Mouse (Mus musculus) kidney, postnatal 14 days (tissue): ENCODE measurements around the gene Hadhb.
A peak's percentile ranks its signal among the peaks of the same experiment; 100 is the strongest.

Source experiments
- DNase-seq: peaks from one replicate; pipeline ENCODE4 v3.0.0; 2022; ENCODE audit warnings: mixed read lengths

The Hadhb gene

DNA sequence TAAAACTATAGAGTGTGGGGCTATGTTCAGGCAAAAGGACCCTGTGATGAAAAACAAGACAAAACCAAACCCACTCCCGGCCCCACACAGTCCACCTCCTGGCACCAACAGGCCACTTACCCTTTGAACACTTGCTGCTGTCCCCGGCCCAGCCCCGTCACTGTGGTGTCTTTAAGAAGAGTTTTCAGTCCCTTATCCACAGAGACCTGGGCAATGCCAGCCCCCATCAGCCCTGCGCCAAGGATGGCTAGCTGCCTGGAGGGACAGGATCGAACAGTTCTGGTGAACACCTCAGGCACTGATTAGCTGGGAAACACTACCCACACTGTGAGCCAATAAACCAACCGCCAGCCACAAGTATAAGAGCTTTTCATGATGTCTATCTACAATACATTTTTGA, 26.4 kb upstream of the Hadhb start:
- DNase-seq = no peak

DNA sequence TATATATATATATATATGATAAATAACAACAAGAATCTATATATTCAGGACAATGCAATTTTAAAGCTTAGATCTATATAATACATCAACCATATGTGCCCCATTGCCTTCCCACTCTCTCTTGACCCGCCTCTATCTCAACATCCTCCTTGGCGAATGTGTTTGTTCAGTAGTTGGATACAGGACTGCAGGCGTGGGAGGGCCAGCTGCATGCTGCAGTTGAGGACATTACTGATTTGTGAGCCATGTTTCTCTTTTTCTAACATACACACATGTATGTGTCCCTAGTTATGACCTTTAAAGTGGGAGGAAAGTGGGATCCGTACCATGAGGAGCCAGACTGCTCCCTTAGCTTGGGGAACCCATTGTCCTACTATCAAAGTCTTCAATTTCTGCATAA, 23.8 kb upstream of the Hadhb start:
- no peak for DNase-seq

DNA sequence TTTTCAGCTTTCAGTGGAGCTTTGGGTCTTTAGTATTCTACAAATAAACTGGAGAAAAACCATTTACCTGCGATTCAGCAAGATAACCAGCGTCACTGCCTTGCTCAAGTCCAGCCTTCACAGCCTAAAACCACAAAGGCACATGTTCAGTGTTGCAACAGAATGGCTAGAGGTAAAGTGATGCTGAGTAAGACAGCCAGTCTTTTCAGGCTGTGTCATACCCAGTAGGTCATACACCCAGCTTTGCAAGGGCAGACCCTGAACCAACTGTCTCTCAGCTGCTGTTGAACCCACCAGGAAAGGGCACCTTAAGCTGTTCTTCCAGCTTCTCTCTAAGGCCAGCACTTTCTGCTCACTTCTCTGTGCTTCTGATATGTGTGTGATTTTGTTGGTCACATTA, 22.9 kb upstream of the Hadhb start:
- DNase-seq = no peak

DNA sequence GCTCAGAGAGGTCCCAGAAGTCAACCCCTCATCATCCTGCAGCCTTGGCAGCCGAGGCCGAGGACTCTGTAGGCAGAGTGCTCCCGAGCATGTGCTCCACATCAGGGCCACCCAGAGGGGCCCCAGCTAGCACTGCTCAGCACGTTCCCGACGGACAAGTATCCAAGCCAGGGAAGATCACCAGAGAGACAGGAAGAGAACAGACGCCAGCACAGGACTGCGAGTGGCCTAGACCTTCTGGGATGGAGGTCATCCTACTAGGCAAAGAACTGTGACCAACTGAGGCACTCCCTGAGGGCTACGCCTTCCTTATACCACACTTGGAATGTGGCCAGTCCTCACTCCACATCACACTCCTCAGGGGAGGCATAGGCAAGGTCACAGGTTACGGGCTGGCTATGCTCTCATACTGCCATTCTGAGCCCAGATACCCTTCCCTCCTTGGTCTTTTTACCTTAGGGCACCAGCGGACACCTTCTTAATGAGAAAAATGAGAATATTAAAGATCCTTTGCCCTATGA, 19.3 kb upstream of the Hadhb start:
- DNase-seq = no peak

DNA sequence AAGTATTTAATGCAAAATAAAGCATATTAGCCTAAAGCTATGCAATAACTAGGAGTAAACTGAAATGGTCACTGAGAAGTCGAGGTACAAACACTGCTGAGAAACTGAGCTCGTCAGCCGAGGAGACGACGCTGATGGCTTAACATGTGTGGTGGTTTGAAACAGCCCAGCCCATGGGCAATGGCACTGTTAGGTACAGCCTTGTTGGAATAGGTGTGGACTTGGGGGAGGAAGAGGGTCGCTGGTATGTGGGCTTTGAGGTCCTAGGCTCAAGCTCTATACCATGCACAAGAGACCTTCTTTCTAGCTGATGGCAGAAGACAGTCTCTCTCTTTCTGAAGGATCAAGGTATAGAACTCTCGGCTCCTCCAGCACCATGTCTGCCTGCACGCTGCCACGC, 17.8 kb upstream of the Hadhb start:
- DNase-seq = no peak

DNA sequence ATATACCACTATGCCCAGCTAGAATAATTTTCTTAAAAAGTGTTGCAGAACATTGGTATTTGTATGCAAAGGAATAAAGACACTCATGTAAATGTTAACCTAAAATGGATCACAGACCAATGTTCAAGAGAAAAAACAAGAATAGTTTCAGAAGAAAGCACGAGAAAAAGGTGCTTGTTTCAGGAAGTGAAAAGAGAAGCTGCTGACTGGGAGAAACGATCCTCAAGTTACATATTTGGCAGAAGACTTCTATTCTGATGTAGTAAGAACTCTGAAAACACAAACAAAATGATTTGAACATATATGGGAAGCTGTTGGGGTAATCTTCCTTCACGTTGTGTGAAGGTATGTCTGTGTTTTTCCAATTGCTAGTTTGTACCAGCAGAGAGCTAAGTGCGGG, 16.9 kb upstream of the Hadhb start:
- DNase-seq = no peak

DNA sequence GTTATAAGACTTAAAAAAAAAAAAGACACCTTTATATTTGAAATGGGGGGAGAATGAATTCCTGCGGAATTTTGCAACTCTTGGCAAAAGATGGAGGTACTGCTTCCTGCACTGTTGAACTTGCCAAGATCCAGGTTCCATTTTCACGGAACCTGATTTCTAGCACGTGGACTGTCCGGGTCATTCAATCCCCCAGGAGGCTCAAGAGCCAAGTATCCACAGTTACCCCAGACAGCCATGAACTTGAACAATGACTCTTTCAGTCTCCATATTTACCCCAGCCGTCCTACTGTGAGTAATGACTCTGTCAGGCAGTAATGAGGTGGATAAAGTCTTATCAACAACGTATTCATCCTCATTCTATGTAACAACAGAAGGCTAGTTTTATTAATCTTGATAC, 8.5 kb upstream of the Hadhb start:
- DNase-seq = no peak

DNA sequence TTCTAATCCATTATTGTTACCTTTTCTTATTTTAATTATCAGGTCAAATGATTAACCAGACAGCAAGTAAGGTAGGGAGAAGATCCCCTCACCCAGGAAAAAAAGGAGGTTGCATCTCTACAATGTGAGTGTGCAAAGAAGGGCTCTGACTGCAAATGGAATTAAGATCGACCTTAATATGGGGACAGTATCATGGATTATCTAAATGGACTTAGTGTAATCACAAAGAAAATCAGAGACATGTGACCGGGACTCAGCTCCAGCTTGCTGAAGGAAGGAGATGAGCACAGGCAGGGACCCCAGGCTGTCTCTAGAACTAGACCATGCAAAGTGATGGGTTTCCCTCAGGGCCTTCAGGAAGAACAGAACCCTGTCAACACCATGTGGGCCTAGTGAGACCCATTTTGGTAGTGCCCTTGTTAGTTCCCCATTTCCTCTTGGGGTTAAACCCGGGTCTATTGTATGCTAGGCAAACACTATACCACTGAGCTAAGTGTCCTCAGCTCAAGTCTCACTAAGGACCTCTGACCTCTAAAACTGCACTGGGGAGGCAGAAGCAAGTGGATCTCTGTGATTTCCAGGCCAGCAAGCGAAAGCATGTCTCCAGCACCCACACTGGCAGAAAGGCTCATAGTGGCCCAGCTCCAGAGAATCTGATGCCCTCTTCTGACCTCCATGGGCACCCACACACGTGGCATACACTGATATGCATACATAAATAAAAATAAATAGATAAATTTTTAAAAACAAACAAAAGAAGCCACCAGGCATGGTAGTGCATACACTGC, 6.7 kb upstream of the Hadhb start:
- no peak for DNase-seq

DNA sequence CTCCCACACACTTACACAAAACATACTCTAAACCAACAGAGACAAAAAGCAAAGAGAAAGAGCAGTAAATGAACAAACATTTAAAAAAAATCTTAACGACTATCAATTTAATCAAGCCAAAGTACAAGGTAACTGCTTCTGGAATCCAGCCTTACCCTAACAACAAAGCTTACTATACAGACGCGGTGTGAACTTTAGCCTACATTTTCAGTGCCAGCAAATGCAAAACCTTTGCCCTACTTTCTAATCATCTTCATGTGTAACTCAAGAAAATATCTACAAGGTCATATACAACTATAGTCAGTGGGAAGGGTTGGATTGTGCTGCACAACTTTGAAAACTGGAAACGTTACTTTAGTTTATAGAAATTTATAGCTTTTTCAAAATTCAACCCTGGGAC, 3.0 kb upstream of the Hadhb start:
- peak; percentile 66 for DNase-seq

DNA sequence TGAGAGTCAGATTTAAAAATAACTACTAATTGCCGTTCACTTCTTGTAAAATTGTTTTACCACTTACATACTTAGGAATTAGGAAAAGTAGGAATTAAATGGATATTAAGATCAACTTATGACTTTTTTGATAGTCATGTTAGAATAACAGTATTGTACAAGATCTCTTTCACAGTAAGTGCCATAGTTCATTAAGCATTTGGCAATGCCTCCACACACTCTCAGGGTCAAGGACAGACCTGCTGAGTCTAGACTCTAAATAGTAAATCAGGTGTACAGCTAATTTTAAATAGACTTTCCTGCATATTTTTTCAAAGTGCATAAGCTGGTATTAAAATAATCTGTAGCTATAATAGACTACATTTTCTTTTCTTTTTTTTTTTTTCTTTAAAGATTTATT, 2.6 kb upstream of the Hadhb start:
- peak; percentile 36 for DNase-seq

DNA sequence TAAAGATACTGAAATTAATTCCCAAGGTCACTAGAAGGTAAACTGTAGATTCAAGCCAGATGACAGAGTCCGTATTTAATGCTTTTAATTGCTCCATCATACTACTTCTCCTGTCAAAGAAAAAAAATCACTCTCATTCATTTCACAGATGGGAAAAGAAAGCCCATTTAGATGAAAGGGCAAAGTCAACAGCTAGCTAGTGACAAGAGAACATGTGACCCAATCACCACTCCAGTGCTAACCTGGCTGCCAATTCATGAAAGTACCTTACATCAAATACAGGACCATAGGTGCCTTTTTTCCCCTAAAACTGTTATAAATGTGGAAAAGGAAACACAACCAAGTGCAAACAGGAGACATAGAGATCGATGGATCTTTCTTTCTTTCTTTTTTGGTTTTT, 1.8 kb upstream of the Hadhb start:
- no peak for DNase-seq

DNA sequence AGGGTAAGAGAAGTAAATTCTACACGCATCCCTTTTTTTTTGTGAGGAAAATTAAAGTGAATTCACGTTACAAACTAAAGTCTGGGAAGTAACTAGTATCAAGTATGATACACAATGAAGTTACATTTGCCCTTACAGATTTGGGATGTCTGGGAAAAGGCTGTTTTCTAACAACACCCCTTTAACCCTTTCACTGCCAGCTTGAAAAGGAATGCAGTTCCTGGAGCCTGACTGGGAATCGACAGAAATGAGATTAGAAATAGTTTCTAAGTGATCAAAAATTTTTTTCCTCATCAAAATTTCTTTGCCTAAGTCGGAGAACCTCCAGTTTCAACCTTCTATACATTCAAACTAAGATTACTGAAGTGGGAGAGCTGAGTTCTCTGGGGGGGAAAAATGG, 1.0 kb upstream of the Hadhb start:
- no peak for DNase-seq

DNA sequence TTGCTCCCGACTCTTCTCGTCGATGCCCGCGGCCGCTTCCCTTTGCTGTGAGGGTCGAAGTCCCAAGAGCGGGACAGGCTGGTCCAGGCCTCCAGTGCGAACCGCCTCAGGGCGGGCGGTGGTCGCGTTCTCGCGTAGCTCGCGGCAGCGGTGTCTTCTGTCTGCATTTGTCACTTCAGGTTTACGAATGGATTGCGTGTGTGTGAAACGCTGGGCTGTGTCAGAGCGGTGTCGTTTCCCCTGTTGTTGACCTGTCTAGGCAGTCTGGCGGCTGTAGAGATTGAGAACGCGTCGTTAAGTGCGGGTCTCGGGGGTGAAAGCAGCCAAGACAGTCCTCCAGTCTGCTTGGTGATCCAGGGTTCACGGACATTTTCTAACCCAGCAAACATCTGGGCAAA, 346 bp downstream of the Hadhb start:
- DNase-seq = no peak

DNA sequence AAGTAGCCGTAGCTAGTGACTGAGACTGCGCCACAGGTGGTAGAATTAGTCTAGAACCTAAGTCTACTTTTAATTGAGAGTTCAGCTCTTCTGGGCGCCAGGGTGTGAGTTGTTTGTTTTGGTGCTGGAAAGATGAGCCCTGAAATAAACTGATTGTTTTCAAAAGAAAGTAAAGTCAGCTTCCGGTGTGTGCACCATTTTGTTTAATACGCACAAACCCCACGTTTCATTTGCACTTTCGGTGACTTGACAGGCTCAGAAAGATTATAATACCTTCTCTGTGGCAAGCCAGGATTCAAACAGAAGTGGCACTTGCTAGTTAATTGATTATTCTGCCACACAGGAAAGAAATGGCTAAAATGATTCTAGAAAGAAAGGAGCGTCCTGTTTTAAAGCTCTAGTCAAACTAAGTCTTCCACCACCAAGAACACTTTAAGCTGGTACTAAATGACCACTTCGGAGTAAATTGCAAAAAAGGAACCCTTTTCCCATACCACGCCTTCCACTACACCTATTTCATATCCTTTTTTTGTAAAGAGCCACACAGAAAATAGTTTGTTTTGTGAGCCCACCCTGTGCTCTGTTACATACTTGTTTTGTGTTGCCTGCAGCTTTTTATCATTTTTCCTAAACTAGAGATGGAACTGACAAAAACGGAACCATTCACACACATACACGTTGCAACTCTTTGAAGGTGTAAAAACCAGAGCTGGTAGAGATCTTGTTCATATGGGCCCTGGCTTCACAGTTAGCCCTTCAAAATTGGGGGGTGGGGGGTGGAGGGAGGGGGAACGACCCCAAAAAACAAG, 977 bp downstream of the Hadhb start:
- DNase-seq = no peak

DNA sequence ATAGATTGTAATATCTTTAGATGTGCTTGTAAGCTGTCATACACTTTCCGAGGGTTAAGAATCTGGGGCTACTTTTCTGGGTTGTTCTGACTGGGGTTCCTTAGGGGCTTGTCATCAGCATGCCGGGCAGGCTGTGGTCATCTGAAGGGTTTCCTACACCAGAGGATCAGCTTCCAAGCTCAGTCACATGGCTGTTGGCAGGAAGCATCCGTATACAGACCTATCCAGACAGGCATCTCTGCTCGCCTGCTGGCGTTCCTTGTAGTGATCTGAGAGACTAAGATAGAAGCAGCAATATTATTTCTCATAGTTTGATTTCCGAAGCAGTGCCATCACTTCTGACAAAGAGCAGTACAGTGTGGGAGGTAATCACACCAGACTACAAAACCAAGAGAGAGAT, 4.6 kb downstream of the Hadhb start:
- DNase-seq = no peak

DNA sequence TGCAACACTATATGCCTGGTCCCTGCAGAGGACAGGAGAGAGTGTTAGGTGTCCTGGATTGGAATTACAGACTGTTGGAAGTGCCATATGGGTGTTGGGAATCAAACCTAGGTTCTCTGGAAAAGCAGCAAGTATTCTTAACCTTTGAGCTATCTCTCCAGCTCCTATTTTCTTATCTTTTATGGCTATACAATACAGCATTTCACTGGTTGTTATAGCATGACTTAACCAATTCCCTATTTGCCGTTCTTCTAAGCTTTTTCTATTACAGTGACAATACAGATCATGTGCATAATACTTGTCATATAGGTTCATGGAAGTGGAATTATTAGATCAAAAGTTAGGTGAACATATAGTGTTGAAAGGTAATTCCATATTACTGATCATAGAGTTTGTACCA, 6.8 kb downstream of the Hadhb start:
- DNase-seq = no peak

DNA sequence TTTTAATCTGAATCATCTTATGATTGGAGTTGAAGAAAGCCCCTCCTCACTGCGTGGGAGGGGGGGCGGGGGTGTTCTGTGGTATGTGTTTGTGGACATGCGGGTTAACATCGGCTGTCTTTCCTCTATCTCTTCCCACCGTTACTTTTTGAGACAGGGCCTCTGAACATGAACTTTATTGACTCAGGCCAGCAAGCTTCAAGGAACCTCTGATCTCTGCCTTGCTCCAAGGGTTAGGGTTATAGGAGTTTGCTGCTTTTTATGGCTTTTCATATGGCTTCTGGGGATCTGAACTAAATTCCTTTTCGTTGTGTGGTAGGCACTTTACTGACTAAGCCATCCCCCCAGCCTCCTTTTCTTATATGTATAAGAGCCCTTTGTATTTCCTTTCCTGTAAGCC, 7.3 kb downstream of the Hadhb start:
- DNase-seq = no peak

DNA sequence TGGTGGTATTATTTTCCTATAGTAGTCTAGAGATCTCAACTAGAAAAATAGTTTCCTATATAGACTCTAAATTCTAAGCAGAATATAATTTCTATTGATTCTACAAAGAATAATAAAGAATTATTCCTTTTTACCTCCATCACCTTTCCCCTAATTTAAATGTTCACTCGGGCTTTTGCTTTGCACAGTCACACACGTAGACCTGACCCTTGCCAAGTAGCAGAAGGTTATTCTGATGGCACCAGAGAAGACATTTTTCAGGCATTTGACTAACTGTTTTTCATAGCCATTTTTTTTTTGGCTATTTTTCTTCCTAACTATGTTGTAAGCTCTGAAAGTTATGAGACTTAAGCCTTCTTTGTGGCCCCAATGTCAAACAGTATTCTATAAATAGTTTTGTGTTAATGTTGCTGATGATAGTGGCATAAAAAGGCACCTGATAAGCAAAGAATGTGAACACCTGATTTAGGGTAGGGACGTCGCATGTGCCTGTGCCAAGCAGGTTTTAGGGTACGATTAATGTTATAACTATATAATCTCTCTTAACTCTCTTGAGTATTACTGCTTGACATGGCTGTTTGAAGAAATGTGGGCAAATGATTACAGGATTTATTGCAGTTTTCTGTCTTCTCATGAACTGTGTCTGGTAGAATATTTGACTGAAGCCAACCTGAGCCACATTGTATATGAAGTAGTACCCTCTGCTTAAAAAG, 10.3 kb downstream of the Hadhb start:
- no peak for DNase-seq

DNA sequence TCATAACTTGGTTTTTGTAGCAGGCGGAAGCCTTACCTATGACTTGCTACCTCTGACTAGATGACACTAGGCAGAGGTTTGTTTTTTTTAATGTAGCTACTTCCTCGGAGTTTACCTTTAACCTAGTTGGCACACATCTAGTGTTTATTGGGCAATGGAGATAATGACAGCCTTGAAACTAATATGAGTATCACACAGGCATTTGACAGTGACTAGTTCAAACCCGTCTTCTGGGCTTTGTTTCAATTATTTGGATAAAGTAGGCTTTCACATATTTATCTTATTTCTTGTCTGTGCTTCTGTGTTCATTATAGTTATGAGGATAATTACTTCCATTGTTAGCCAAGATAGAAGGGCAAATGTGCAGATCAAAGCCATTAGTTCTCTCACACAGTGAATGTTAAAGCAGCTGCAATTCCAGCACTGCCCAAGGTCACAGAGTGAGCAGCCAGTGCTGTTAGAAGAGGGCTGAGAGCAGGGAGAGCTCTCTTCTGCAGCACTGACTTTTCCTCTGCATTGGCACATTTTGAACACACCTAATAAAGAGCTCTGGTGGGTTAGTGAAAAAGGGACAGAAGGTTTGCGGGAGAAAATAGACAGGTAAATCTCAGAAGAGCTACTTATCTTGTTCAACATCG, 15.4 kb downstream of the Hadhb start:
- no peak for DNase-seq

DNA sequence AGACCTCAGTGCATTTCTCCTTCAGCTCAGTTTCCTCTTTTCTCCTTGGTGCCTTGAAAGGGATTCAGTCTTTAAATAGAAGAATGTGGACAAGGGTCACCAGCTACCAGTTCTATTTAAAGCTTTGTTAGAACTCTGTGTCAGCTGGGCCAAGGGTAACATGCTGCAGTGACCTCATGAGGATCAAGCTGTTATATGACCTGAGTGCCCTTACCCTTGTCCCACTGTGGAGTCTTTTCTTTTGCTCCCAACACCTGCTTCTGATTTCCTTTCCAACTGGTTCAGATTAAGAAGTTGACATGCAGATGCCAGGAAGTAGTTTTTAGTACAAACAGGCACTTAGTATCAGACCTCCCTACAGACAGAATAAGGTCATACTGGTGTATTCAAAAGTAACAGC, 17.1 kb downstream of the Hadhb start:
- DNase-seq = no peak

DNA sequence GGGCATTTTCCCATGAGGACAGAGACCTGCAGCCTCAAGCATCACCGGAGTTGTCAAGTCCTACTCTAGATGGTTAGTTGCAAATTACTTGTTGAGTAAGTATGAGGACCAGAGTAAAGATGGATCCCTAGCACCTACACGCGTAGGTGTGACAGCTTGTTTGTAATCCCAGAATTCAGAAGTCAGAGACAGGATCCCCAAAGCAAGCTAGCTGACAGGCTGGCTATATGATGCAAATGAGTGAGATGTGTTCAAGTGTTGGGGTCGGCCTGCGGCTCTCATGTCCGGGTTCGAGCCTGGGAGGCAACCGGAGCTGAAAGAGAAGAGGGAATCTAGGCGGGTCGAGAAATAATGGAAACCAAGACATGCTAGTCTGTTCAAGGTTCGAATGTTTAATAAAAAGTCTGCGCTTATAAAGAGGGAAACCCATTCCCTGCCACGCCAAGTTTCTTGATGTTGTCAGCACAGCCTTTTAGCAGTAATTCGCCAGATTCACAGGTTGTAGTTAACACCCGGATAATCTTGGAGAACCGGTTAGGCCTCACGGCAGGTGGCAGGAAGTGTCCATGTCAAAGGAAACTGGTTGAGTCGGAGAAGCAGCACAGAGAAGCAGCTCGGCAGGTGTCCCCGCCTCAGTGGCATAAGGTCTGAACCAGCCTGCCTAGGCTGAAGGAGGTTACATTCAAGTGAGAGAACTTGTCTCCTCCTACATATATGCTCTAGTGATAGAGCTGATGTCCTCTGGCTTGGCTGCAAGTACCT, 18.1 kb downstream of the Hadhb start:
- DNase-seq = no peak

DNA sequence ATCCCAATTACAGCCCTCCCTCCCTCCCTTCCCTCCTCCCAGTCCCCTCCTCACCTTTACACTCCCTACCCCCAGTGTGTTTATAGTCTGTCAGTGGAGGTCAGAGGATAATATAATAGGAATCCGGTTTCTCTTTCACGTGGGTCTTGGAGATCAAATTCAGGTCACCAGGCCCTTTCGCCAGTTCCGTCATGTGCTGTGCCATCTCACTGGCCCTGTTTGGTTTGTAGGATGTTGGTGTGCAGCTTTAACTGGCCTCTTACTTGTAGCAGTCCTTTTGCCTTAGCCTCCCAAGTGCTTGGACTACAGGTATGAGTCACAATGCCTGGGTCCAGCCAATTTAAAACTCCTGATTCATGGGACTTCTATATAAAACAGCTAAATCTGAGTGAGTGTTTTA, 20.8 kb downstream of the Hadhb start:
- DNase-seq = no peak
